Mouse (Mus musculus) left cerebral cortex, postnatal 4 days (tissue): ENCODE data around the gene Cenpm. TPM values are rescaled to one million over a fixed set of nuclear protein-coding genes. Genes with fewer than 3 reads are reported as not detected.

Experiments used
- DNase-seq: peaks from one replicate; pipeline ENCODE4 v3.0.0-alpha.2; 2022
- intact Hi-C: fragments of 180-260 bp; cut with DNase I; formaldehyde crosslinking; loops from one replicate; pipeline ENCODE4 v1.15.1; 2025
- total RNA-seq, 2 experiments: library from RNA; stranded (reverse); gene quantifications; 2 replicates each; pipeline ENCODE4 v1.2.3; 2021

Cenpm gene
- total RNA-seq, result 1 to 10 TPM; 6.5 to 6.9 TPM

DNA sequence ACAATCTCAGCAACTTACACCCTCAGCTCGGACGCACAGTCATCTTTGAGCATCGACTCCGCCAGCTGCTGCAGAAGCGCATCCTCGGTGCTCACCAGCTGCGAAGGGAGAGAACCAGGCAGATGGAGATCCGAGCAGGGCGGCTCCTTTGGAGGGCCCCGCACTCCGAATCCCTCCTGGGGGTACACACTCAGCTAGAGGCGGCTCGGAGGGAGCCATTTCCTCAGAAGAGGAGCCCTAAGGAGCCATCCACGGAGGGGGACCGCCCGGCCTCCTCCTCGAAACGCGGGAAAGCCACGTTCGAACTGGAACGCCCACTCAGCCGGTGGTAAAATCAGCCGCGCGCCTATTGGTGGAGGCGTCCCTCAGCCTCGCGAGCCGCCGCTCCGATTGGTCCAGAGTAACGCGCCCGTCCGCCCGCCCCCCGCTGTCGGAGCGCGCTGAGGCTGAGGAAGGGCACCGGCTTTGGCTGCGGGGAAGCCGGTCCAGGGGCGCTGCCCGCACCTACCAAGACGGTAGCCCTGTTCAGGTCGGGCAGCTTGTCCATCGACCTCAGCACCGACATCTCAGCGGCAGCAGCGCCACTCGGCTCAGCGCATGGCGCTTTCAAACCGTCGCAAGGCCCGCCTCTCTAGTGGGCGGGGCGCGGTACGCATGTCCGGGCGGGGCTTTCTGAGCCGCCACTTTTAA is at the start of gene Cenpm:
TSS of gene Cenpm (minus strand) at position 634 of the 690 bp plus-strand sequence.
- intact Hi-C loops, result no loop called here
- DNase-seq, result peak; percentile 95

DNA sequence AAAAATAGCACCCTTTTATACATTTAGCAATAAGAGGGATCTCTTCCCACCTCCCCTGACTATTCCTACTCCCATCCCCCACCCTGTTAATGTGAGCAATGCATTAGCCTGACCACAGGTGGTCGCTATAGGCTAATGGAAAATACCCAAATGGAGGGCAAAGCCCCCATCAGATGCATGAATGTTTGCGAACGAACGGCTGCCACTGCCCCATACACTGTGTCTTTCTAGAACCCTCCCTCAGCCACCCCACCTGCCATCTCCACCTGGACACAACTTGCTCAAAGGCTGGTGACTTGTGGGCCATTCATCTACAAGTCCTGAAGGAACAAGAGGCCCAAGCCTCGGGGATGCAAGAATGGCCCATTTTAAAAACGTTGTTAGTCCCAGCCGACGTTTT is 49.5 kb upstream of the Cenpm start:
- intact Hi-C loops, result no loop called here
- peak; percentile 36 for DNase-seq

DNA sequence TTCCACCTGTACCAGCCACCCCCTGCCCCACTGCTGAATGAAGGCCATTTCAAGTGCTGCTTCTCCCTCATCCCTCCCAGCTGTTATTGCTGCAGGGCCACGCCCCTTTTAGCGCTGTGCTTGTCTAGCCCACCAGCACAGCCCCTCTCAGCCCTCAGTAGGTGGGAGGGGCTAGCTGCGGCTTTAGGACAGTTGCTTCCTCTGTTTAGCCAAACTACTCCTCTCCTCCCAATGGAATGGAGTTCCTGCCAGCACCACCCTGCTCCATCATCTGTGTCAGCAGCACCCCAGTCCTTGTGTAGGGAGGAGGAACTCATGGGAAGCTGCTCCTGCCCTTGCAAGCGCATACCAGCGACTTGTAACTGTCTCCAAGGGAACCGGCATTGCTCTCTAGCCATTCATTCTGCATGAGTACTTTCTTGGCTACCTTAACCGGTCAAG is 48.7 kb upstream of the Cenpm start:
- DNase-seq, result peak; percentile 60
- intact Hi-C loops, result no loop called here

DNA sequence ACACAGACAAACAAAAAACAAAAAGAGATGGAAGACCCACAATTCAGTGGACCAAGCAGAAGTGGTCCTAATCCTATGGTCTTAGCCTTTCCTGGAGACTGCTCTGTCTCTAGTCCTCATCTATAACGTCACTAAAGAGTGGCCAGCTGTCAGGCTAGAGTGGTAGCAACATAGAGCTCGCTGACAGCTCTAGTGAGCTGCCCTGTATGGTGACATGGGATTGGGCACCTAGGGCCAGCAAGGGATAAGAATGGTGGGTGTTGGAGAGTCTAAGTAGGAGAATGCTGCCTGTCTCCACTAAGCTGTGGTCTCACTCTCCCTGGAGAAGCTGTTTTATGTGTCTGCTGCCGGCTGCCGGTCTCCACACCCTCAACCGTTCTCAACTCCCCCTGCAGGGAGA is 48.3 kb upstream of the Cenpm start:
- intact Hi-C loops, result no loop called here
- DNase-seq, result no peak

DNA sequence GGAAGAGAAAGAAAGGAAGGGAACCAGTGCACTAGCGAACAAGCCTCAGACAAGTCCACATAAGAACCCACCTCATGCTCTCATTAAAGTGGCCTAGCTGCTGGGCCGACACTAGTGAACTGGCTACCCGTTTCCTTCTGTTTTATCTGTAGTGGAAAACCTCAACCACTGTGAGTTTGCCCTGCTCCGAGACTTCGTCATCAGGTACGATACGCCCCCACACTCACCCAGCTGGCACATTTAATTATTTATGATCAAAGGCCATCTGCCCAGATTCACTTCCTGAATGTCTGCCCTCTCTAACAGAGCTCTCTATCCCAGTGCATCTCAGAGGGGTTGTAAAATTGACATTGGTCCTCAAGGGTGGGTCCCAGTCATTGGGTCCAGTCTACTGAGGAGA is 45.7 kb upstream of the Cenpm start:
- no peak for DNase-seq
- intact Hi-C loops, result no loop called here

DNA sequence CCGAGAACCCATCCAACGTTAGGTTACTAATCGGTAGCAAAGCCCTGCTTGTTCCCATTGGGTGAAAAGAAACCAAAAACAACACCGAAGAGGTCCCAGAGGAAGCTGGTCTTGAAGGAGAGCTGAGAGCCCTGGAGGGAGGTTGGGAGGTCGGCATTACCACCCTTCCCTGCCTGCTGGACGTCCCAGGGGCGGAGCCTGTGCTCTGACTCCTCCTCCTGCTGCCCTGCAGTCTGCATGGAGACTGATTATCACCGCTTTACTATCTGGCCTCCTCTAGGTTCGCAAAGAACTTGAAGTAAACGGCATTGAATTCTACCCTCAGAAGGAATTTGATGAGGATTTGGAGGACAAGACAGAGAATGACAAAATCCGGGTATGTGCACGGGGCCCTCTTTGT is 41.6 kb upstream of the Cenpm start:
- intact Hi-C loops, result no loop called here
- DNase-seq, result no peak

DNA sequence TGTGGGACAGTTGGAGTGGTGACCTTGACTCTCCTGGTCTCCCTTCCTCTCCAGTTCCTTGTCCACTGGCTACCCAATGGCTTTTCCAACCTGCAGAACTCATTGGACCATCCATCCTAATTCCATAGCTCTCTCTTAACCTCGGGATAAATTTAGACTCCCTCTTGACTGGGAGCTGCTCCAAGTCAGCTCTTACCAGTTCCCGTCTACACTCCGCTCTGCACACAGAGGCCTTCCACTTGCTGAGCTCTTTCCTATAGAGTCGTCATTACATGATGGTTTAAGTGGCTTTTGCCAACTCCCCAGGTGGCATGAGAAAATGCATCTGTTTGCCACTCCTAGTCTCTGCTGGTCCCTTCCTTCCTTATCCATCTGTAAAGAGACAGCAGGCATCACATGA is 36.1 kb upstream of the Cenpm start:
- no peak for DNase-seq
- intact Hi-C loops, result no loop called here

DNA sequence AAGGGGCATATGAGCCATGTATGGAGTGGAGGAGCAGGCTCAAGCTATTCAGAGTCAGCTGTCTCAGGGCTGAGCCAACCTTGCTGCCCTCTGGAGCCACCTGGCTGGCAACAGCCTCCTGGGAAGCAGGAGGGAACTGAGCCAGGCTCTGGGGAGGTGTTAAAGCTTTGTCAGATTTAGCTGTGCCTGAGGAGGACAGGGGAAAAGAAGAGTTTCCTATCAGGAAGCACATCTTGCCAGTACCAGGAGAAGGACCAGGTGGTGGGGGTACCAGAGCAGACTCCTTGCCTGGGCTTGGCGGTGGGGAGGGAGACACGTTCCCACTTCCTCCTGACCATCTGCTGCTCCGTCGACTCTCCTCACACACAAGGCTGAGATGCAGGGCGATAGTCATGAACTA is 33.0 kb upstream of the Cenpm start:
- peak; percentile 66 for DNase-seq
- intact Hi-C loops, result no loop called here

DNA sequence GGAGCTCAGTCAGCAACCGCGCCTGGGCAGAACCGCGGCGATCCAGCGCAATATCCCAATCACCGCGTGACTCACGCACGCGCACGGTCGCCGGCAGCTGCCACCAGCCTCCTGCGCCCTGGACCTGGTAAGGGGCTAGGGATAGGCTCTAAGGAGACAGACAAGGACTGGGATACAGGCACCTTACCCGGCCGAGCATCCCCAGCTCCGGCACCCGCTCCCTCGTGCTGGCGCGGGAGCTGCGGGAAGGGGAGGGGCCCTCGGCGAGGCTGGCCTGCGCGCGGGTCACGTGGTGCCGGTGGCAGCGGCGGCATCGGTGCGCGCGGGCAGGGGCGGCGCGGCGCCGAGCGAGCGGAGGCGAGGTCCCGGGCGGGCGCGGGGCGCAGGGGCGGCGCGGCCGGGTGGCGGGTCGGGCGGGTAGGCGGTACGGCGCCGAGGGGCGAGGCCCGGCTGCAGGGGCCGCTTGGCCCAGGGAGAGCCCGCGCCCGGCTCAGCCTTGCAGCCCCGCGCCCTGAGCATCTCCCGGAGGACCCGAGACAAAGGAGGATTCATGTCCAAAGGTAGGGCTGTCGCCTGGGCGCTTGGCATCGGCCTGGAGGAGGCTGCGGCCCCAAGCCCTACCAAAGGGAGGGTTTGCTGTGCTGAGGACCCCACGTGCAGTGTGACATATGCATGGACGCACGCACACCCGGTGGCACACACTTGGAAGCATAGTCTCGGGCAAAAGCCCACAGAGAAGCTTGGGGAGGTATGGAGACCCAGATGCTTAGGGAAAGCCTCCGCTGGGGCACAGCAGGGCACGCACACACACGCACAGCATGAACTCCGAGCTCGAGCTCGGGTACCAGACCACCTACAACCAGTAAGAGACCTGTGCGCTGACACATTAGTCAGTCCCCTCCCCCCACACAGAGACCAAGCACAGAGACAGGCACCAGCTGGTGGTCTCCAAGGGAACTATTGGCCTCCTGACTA is 30.7 kb upstream of the Cenpm start:
- DNase-seq, result peak; percentile 78
- intact Hi-C loops, result no loop called here

DNA sequence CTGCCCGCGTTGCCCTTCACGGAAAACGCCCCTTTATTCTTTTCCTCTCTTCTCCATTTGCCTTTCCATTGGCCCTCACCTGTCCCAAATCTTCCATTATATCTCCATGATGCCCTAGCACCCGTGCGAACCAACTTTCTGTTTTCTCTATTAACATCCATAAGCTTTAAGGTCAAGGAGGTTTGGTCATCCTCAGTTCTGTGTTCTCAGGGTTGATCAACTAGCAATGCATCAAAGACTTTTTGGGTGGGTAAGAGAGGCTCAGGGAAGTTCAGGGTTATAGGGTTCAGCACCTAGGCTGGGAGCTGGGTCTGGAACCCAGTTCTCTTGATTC is 30.0 kb upstream of the Cenpm start, which contains the start of gene Sept3:
TSS of gene Sept3 (plus strand) at position 301 of the 334 bp plus-strand sequence.
- intact Hi-C loops, result no loop called here
- no peak for DNase-seq

DNA sequence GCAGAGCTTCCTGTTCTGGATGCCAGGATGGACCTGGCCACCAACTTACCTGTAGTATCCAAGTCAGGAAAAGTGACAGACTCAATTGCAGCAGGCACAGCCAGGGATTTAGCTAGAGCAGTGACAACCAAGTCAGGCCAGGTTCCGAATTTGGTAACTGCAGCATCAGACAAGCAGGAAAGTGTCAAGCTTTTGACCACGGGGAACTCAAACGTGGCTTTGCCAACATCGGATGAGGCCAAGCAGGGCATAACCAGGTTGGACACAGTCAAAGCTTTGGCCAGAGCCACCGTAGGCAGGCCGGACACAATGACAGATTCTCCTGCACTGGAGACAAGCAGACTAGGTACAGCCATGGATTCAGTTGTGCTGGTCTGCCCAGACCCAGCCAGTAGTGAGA is 27.7 kb upstream of the Cenpm start:
- intact Hi-C loops, result no loop called here

DNA sequence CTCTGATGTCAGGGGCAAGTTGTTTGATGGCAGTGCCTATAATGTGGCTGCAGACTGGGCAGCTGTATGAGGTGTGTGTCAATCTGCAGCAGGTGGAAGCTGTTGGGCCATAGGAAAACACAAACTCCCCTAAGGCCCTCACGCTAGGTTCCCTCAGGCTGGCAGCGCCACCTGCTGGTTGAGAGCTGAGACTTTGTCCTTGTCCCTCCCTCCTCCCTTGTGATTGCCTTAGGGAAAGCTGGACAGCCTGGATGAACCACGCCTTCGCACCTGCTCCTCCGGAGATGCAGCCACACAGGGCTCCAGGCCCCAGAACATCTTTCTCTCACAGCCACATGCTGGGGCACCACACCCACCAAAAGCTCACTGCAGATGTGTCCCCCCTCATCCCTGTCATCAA is 26.7 kb upstream of the Cenpm start:
- peak; percentile 91 for DNase-seq
- intact Hi-C loops, result no loop called here

More for the DNA sequence above, 27.7 kb upstream of the Cenpm start:
- no peak for DNase-seq

DNA sequence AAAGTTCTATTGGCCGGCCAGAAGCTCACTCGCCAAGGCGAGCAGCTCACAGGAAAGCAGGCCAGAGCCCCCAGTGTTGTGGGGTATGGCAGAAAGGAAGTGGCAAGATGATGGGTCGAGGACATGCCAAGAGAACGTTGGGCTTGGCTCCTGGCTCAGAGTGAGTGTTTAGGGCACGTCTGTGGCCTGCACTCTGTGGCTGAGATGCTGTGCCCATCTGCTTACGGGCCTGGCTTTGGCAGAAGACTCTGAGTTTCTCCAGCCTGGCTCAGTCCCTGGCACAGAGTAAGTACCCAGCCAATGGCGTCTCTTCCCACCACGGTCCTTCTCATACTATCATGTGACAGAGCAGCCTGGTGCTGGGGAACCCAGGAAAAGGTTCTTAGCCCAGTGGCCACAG is 24.2 kb upstream of the Cenpm start:
- intact Hi-C loops, result loop anchor here (5.0 kb wide), 1 partner anchor 149 kb away; no protein-coding TSS in a partner anchor

DNA sequence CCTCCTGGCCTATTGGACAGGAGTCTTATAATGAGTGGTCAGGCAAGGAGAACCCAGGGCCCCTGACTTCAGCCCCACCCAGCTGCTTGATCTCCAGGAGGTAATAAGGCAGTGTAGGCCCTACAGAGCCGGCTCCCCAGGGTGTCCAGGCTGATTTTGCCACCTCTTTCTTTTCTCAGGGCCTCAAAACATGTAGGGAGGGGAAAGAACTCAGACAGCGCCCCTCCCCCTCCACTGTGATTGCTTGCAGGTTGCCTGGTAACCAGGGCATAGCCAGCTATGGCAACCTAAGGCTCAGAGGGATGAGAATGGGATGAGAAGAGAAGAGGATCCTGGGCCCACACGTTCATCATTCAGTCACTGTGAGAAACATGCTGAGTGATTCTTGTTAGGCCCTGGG is 23.6 kb upstream of the Cenpm start:
- intact Hi-C loops, result loop anchor here (5.0 kb wide), 1 partner anchor 149 kb away; no protein-coding TSS in a partner anchor
- peak; percentile 60 for DNase-seq

More for the DNA sequence above, 24.2 kb upstream of the Cenpm start:
- peak; percentile 73 for DNase-seq

DNA sequence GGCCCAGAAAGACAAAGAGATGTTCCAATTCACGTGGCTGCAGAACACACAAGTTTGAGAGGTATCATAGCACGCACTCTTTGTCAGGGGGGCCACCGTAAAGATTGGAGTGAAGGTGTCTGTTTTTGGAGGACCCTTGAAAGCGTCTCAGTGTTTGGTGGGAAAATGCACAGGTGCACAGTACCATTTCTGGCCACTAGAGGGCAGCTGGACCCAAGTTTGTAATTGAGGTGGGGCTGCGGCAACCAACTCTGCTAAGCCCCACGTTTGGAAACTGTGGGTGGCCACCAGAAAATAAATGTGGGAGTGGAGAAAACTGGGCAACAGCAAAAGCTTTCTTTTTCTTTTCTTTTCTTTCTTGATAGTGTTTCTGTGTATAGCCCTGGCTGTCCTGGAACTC is 21.8 kb upstream of the Cenpm start:
- DNase-seq, result peak; percentile 75
- intact Hi-C loops, result loop anchor here (5.0 kb wide), 1 partner anchor 151 kb away; no protein-coding TSS in a partner anchor

DNA sequence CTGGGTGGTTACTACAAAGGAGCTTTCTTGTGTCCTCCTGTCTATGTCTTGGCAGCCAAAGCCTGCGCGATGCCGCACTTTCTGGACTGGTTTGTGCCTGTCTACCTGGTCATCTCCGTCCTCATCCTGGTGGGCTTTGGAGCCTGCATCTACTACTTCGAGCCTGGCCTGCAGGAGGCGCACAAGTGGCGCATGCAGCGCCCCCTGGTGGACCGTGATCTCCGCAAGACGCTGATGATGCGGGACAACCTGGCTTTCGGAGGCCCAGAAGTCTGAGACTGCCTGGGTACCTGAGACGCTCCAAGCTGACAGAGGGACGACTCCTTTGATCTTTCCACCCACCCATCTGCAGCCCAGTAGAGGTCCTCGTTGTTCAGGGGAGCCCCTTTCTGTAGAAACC is 15.0 kb upstream of the Cenpm start:
- DNase-seq, result peak; percentile 85
- intact Hi-C loops, result no loop called here

DNA sequence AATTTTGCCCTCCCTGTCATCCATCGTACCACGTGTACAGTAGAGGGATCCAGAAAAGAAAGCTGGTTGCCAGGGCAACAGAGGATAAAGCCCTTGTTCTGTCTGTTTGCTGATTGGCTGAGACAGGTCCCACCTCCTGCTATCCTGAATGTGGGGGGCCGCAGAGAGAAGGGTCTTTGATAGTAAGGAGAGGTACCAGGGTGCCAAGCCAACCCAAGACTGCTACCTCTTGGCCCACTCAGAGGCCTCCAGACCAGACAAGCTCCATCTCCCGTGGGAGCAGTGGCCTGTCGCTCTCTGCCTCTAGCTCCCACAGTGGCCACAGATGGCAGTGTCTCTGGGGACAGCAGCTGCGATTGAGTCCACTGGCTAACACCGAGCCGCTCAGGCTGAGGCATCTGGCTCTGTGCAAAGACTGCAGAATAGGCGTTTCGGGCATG is 11.4 kb upstream of the Cenpm start:
- intact Hi-C loops, result no loop called here
- DNase-seq, result peak; percentile 84

DNA sequence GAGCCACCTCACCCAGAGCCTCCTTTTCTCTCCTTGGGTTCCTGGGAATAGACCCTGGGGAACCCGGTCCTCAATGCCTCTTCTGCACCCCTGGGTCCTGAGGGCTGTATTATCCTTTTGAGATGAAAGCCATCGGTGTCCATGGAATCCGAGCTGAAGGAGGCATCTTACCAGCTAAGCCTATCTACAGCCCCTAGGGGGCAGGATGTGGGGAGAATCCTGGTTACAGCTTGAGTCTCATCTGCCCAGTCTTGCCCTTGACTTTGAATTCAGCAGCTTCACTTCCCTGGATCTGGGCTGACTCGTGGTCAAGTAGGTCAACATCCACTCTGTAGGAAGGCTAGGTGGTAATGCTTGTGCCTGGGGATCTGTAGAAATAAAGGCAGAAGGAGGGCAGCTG is 10.7 kb upstream of the Cenpm start:
- intact Hi-C loops, result no loop called here
- no peak for DNase-seq

DNA sequence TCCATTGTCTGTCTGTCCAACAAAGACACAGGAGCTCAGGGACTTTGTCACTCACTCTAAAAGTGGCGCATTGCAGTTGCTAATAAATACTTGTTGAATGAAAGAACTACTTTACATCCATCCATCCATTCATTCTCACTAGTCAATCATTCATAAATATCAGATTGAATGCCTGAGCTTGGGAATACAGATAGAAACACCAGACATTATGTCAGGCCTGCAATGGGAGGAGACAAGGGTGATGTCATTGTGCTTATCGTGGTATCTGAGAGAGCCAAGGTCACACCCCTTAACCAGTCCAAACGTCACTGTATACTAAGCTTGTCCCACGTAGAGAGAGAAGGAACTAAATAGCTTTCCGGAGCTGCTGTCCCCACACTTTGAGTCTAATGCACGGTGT is 7.5 kb upstream of the Cenpm start, which contains the start of gene 1500009C09Rik:
TSS of gene 1500009C09Rik (plus strand) at position 301 of the 400 bp plus-strand sequence.
- DNase-seq, result no peak
- intact Hi-C loops, result no loop called here

DNA sequence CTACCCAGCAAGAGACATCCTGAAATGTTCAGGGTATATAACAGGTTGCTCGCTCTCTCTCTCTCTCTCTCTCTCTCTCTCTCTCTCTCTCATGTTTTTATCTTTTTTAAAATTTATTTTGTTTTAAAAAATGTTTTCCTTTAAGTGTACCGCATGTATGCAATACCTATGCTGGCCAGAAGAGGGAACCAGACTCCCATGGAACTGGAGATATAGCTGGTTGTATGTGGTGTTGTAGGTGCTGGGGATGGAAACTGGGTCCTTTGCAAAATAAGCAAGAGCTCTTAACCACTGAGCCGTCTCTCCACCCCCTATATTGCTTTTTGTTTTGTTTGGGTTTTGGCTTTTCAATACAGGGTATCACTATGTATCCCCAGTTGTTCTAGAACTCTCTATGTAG is 7.0 kb upstream of the Cenpm start:
- DNase-seq, result no peak
- intact Hi-C loops, result no loop called here

DNA sequence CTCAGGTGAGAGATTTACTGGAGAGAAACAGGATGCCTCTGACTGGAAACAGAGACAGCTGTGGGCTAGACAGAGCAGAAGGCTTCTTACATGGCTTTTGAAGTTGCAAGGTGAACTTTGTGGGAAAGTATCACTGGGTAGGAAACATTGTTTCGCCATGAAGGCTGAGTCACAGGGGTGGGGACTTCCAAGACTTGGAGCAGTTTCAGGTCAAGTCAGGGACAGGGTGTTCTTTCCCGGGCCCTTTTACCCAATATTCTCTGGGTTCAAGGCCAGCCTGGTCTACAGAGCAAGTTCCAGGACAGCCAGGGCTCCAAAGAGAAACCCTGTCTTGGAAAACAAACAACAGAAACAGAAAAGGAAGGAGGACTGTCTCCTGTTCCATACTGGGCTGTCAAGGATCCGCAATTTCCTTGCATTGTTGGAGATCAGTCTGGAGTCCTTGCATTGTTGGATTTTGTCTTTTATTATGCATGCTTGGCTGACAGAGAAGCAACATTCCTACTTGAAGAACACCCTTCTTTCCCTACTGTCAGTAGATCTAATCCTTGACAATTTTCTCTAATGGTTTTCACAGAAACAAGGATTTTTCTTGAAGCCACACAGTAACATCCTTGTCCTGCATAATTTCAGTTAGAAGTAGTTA is 2.7 kb upstream of the Cenpm start:
- intact Hi-C loops, result no loop called here
- DNase-seq, result no peak
